Mouse (Mus musculus) stomach, postnatal 0 days (tissue): ENCODE data around the gene Ankfn1.

Experiments used
- CTCF ChIP-seq: IDR thresholded peaks from 2 replicates; pipeline ENCODE4 v1.5.1; 2016; ENCODE audit warnings: antibody characterized with exemption, low read depth, mild to moderate bottlenecking, moderate library complexity
- EP300 ChIP-seq: optimal IDR thresholded peaks from 2 replicates; pipeline ENCODE3; 2016; ENCODE audit warnings: antibody characterized with exemption

- TF ChIP-seq CTCF (no peak), EP300 (no peak)
Measured at GRCm38 (mm10) chr11:89416769-89417168, 360.7 kb downstream of the Ankfn1 start.
